Mouse (Mus musculus) intestine, embryonic 16.5 days (tissue): ENCODE measurements around the gene Gm12166. TPM values are rescaled to one million over a fixed set of nuclear protein-coding genes. Genes with fewer than 3 reads are reported as not detected.
"Not testable (repeated sequence)": the region's sequence is repeated elsewhere in the genome, so short reads cannot be mapped to it uniquely, and the experiment has no call there.

ENCODE experiments used
- ATAC-seq: fragments of 200-750 bp; cut with Nextera tagmentation; 2 replicates; pipeline ENCODE4 v1.8.0; 2017; ENCODE audit warnings: moderate TSS enrichment, moderate library complexity
- H3K27ac ChIP-seq: fragments of 300-500 bp; sonication (generic); 2 replicates; pipeline ENCODE4 v1.5.1; 2014; ENCODE audit warnings: mild to moderate bottlenecking, low read length
- H3K27me3 ChIP-seq: fragments of 300-500 bp; sonication (generic); replicated peaks from 2 replicates; pipeline ENCODE4 v1.6.1; 2014; ENCODE audit warnings: low read length, control low read depth, mixed read lengths; ENCODE audit not compliant: control insufficient read depth, insufficient read depth
- H3K36me3 ChIP-seq: fragments of 300-500 bp; sonication (generic); 2 replicates; pipeline ENCODE4 v1.6.1; 2014; ENCODE audit warnings: low read length, control low read depth; ENCODE audit not compliant: control insufficient read depth, insufficient read depth
- H3K4me1 ChIP-seq: fragments of 300-500 bp; sonication (generic); 2 replicates; pipeline ENCODE4 v1.6.1; 2014; ENCODE audit warnings: low read length, control low read depth, mixed read lengths; ENCODE audit not compliant: control insufficient read depth, insufficient read depth
- H3K4me2 ChIP-seq: fragments of 300-500 bp; sonication (generic); 2 replicates; pipeline ENCODE4 v1.6.1; 2014; ENCODE audit warnings: low read depth, low read length, control low read depth
- H3K4me3 ChIP-seq: fragments of 300-500 bp; sonication (generic); 2 replicates; pipeline ENCODE4 v1.5.1; 2014; ENCODE audit warnings: mild to moderate bottlenecking, low read length
- H3K9ac ChIP-seq: fragments of 300-500 bp; sonication (generic); 2 replicates; pipeline ENCODE4 v1.6.1; 2014; ENCODE audit warnings: low read depth, low read length
- H3K9me3 ChIP-seq: fragments of 300-500 bp; sonication (generic); 2 replicates; pipeline ENCODE4 v1.6.1; 2016; ENCODE audit warnings: low read length, control low read depth; ENCODE audit not compliant: control insufficient read depth
- WGBS: fragments of 180-500 bp; shearing (Covaris S2); extraction: QIAGEN DNeasy Blood & Tissue Kit; methylation state at CpG from one replicate; pipeline ENCODE4 v1.1.7; 2014; 5-methylcytosine and 5-hydroxymethylcytosine counted together
- polyA plus RNA-seq: library from polyadenylated mRNA; unstranded; fragments of >200 nt; fragmentation: Nextera tagmentation; extraction: Ambion mirVana; gene quantifications from 2 replicates; pipeline ENCODE4 v1.2.1, GENCODE M21; 2015

Gene Gm12166
- polyA plus RNA-seq, 1 experiment from 2014 or later, result 5.5 TPM

DNA sequence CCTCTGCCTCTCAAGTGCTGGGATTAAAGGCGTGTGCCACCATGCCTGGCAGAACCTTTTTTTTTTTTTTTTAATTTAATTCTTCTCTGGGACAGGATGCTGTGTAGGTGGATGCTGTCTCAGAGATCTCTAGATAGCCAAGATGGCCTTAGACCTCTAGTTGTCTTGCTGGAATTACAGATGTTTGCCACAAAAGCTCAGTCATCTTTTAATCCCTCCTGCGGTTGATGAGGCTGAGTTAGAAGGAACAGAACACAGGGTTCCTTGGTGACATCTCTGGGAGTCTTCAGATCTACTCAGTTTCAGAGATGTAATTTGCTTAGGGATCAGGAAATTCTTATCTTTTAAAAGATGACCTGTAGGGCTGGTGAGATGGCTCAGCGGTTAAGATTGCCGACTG is 6.8 kb upstream of the Gm12166 start:
- Histone ChIP-seq H3K27ac (no peak overlapping the region), H3K36me3 (no peaks in the 10 kb centered on the region), H3K4me1 (peaks cover 7% of the 10 kb centered on the region; the same call in 1 of the 2 replicates), H3K27me3 (peaks cover 2% of the 10 kb centered on the region; the same call in 1 of the 2 replicates), H3K4me3 (no peak overlapping the region), H3K9ac (no peak overlapping the region), H3K4me2 (no peak overlapping the region), H3K9me3 (no peaks in the 10 kb centered on the region)
- WGBS, result 87% methylated on average over 4 of the region's 4 CpGs
- ATAC-seq, result no peak

DNA sequence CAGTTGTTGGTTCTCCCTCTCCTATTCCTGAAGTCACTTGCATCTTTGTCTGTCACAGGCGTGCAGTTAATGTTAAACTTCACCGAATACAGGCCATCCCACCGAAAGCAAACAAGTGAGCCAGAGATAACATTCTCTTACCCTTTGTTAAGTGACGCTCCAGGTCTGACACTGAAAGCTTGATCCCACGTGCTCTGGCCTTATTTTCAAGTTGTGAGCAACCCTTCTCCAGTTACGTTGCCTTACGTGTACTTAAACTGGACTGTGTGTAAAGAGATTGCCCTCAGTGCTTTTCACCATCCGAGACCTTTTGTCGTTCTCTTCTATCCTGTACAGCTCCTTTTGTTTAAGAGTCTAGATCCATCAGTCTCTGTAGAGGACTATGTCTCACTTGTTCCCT is 5.9 kb upstream of the Gm12166 start:
- peak overlapping the region; percentile 33; the same call in 1 of the 2 replicates for H3K9ac ChIP-seq
- H3K27ac ChIP-seq, result no peak overlapping the region
- H3K4me2 ChIP-seq, result peak overlapping the region; percentile 34
- H3K9me3 ChIP-seq, result no peaks in the 10 kb centered on the region
- no peaks in the 10 kb centered on the region for H3K36me3 ChIP-seq
- H3K27me3 ChIP-seq, result peaks cover 2% of the 10 kb centered on the region; the same call in 1 of the 2 replicates
- no peak for ATAC-seq
- WGBS, result 14% methylated on average over 9 of the region's 9 CpGs
- H3K4me1 ChIP-seq, result peaks cover 7% of the 10 kb centered on the region; the same call in 1 of the 2 replicates
- H3K4me3 ChIP-seq, result peak overlapping the region; percentile 36

- Histone ChIP-seq H3K9ac (peak overlapping the region; percentile 83), H3K4me1 (peaks cover 7% of the 10 kb centered on the region; the same call in 1 of the 2 replicates), H3K4me2 (peak overlapping the region; percentile 55), H3K36me3 (no peaks in the 10 kb centered on the region), H3K27ac (peak overlapping the region; percentile 87), H3K27me3 (peaks cover 2% of the 10 kb centered on the region; the same call in 1 of the 2 replicates), H3K4me3 (peak overlapping the region; percentile 71), H3K9me3 (no peaks in the 10 kb centered on the region)
- WGBS, result 4% methylated on average over 25 of the region's 25 CpGs
- ATAC-seq, result peak; percentile 26; the same call in 1 of the 2 replicates
Observed at GRCm38 (mm10) chr11:46056770-46057411, 4.8 kb upstream of the Gm12166 start.

GRCm38 (mm10) chr11:46055896-46056769 is 4.0 kb upstream of the Gm12166 start, which contains the start of gene Adam19:
Adam19 (plus strand) TSS chr11:46055992.
- Histone ChIP-seq H3K36me3 (no peaks in the 10 kb centered on the region), H3K4me3 (peak within 1 kb of the TSS; percentile 71), H3K4me2 (peak within 1 kb of the TSS; percentile 55), H3K4me1 (peaks cover 7% of the 10 kb centered on the region; the same call in 1 of the 2 replicates), H3K9ac (peak within 1 kb of the TSS; percentile 83), H3K27ac (peak within 1 kb of the TSS; percentile 87), H3K9me3 (no peaks in the 10 kb centered on the region), H3K27me3 (peaks cover 2% of the 10 kb centered on the region; the same call in 1 of the 2 replicates)
- WGBS, result under 1% methylated on average over 51 of the region's 51 CpGs
- ATAC-seq, result peak; percentile 83

DNA sequence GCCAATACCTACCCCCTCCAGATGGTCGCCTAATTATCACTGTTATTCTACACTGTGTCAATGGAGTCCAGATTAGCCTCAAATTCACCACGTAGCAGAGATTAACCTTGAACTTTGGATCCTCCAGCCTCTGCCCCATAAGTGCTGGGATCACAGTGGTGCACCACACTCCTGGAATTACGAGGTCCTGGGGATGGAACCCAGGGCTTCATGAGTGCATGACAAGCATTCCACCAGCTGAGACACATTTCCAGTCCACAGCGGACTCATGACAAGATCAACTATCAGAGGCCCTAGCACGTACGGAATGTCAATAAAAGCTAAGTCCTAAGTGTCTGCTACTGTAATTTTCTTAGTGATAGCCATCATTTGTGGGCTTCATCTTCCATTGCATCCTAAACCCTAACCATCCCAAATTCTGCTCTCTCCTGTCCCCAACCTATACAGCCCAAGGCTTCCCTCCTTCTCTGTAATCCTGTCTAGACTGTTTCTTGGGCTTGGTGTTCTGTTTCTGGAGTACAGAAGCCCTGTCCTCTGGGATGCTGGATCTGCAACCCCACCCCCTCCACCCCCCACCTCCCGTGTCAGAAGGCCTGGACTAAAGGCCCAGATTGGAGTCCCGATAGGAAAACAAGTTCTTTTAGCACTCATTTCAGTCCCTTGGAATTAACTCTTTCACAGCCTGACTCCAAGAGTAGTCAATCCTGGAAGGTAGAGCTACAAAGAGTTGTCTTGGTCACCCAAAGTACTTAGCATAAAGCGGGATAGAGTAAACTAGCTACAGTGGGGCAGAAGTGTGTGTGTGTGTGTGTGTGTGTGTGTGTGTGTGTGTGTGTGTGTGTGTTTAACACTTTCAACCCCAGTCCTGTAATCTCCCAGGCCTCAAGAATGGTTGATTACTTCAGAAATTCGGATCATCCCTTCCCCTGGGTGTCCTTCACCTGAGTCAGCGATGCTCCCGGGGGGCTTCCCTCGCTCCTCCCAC is 3.1 kb upstream of the Gm12166 start:
- H3K27me3 ChIP-seq, result peaks cover 2% of the 10 kb centered on the region; the same call in 1 of the 2 replicates
- peak overlapping the region; percentile 83 for H3K9ac ChIP-seq
- peak overlapping the region; percentile 71 for H3K4me3 ChIP-seq
- H3K9me3 ChIP-seq, result no peaks in the 10 kb centered on the region
- H3K4me1 ChIP-seq, result peaks cover 7% of the 10 kb centered on the region; the same call in 1 of the 2 replicates
- H3K27ac ChIP-seq, result peak overlapping the region; percentile 87
- WGBS, result 24% methylated on average over 13 of the region's 13 CpGs
- peak; percentile 32 for ATAC-seq
- no peaks in the 10 kb centered on the region for H3K36me3 ChIP-seq
- H3K4me2 ChIP-seq, result peak overlapping the region; percentile 55

- no peak for ATAC-seq
- no peak overlapping the region for H3K9ac ChIP-seq
- no peak overlapping the region for H3K4me2 ChIP-seq
- peaks cover 7% of the 10 kb centered on the region; the same call in 1 of the 2 replicates for H3K4me1 ChIP-seq
- H3K36me3 ChIP-seq, result no peaks in the 10 kb centered on the region
- no peak overlapping the region for H3K27ac ChIP-seq
- 47% methylated on average over 5 of the region's 5 CpGs for WGBS
- H3K4me3 ChIP-seq, result no peak overlapping the region
- no peaks in the 10 kb centered on the region for H3K9me3 ChIP-seq
- peaks cover 2% of the 10 kb centered on the region; the same call in 1 of the 2 replicates for H3K27me3 ChIP-seq
Observed at GRCm38 (mm10) chr11:46054311-46054710, 2.2 kb upstream of the Gm12166 start.

- H3K36me3 ChIP-seq, H3K27me3 ChIP-seq, H3K4me2 ChIP-seq, ATAC-seq, H3K27ac ChIP-seq, H3K4me3 ChIP-seq, H3K4me1 ChIP-seq, H3K9ac ChIP-seq, H3K9me3 ChIP-seq: not testable (repeated sequence)
- 90% methylated on average over 3 of the region's 3 CpGs for WGBS
Observed at GRCm38 (mm10) chr11:46053457-46053856, 1.3 kb upstream of the Gm12166 start.

GRCm38 (mm10) chr11:46047264-46047663 is 4.9 kb downstream of the Gm12166 start:
- ATAC-seq, result no peak
- no peak overlapping the region for H3K27ac ChIP-seq
- H3K4me2 ChIP-seq, result no peak overlapping the region
- WGBS, result 88% methylated on average over 3 of the region's 3 CpGs
- H3K4me1 ChIP-seq, result no peaks in the 10 kb centered on the region
- H3K27me3 ChIP-seq, result no peaks in the 10 kb centered on the region
- H3K4me3 ChIP-seq, result no peak overlapping the region
- H3K36me3 ChIP-seq, result no peaks in the 10 kb centered on the region
- no peak overlapping the region for H3K9ac ChIP-seq
- no peaks in the 10 kb centered on the region for H3K9me3 ChIP-seq
